ENCODE assay signal across 11 mouse cellular contexts in the genomic region with DNA sequence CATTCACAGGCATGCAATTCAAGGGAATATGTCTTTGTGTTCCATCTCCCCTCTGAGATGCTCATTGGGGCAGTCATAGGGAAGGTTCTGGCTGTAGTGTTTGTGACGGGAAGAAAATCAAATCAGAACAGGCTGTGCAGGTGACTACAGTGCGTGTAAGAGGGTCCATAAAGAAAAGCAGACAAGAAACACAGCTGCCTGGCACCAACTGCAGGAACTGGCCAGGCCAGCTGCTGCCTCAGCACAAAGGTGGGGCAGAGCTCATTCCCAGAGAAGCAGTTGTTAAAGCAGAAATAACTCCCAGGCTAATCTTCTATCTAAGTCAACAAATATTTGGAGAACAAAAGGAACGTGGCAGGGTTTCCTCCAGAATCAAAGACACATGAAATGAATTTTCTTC.
"Had no signal": no experiment of that assay in that cellular context is flagged by ENCODE, and none has a peak within 500 bp of the region (broad histone marks: within the 10 kb centered on the region; RNA-seq: fewer than 3 reads in every experiment).

No protein-coding gene starts in this region.

- DNase-seq: kidney, postnatal 14 days; lung, embryonic 14.5 days; lung, postnatal 10 days; lung, postnatal 4 days; right cerebral cortex, postnatal 25 days; thymus, postnatal 36 days had no signal

- H3K9me3 ChIP-seq: liver, embryonic 12.5 days; midbrain, embryonic 10.5 days had no signal

- H3K27me3 ChIP-seq: liver, embryonic 12.5 days had no signal

- H3K4me2 ChIP-seq: liver, embryonic 12.5 days; lung, embryonic 14.5 days had no signal

- H3K36me3 ChIP-seq: liver, embryonic 12.5 days; midbrain, embryonic 10.5 days had no signal

- H3K9ac ChIP-seq: liver, embryonic 12.5 days; lung, embryonic 14.5 days had no signal

- H3K27ac ChIP-seq: left cerebral cortex, adult 2 months; liver, embryonic 12.5 days; midbrain, embryonic 10.5 days had no signal

- H3K4me3 ChIP-seq: left cerebral cortex, adult 2 months; liver, embryonic 12.5 days; midbrain, embryonic 10.5 days had no signal

- ATAC-seq: inflammation-experienced regulatory T-cells, adult 6 months; liver, embryonic 12.5 days; midbrain, embryonic 16.5 days had no signal

- H3K4me1 ChIP-seq: liver, embryonic 12.5 days had no signal
